ENCODE assay signal across 14 mouse cellular contexts in genomic region chr8:24278391-24278790, GRCm38 (mm10).
DNase-seq lines count a peak whose midpoint lies in the region; ATAC-seq and TF ChIP-seq lines count a peak whose summit lies in the region.
"Had no signal": no experiment of that assay in that cellular context is flagged by ENCODE, and none has a peak within 500 bp of the region (broad histone marks: within the 10 kb centered on the region; RNA-seq: fewer than 3 reads in every experiment).

No protein-coding gene starts in this region.

- no peak for ATAC-seq in hindbrain, postnatal 0 days
- no peak for ATAC-seq in hindbrain, embryonic 16.5 days
- no peak for ATAC-seq in liver, embryonic 12.5 days
- ATAC-seq: CD4-positive, CD25-positive, alpha-beta regulatory T cell, adult 4 months had no signal

- H3K9me3 ChIP-seq in hindbrain, postnatal 0 days (ENCODE audit: low read length), result no peaks in the 10 kb centered on the region
- no peaks in the 10 kb centered on the region for H3K9me3 ChIP-seq in hindbrain, embryonic 16.5 days (ENCODE audit: control insufficient read depth, low read length)
- no peaks in the 10 kb centered on the region for H3K9me3 ChIP-seq in liver, embryonic 12.5 days (replicated peaks)
- H3K9me3 ChIP-seq: neural tube, embryonic 15.5 days had no signal

- H3ac ChIP-seq in C2C12 (ENCODE audit: control insufficient read depth, insufficient read length, low read depth), result no peak overlapping the region

- DNase-seq in hindbrain, postnatal 0 days (ENCODE audit: low spot score), result peak; percentile 1
- DNase-seq in liver, adult 2 months (ENCODE audit: extremely low read depth, low read depth, low spot score), result no peak
- peak; percentile 49 for DNase-seq in ES-CJ7 (ENCODE audit: low read depth, low spot score)
- DNase-seq in thymus, postnatal 36 days, result no peak
- DNase-seq: cerebellum, adult 11 months; cerebellum, postnatal 25 days; right cerebral cortex, postnatal 4 days; thymus, postnatal 14 days had no signal

- no peak overlapping the region for H3K27ac ChIP-seq in hindbrain, postnatal 0 days
- H3K27ac ChIP-seq in hindbrain, embryonic 16.5 days (ENCODE audit: low read depth, low read length), result no peak overlapping the region
- no peak overlapping the region for H3K27ac ChIP-seq in liver, adult 2 months (replicated peaks; ENCODE audit: insufficient read depth, low read depth, low read length)
- no peak overlapping the region for H3K27ac ChIP-seq in liver, embryonic 12.5 days
- H3K27ac ChIP-seq: hindbrain, embryonic 14.5 days; neural tube, embryonic 15.5 days had no signal

- no peak overlapping the region for H3K4me2 ChIP-seq in hindbrain, postnatal 0 days (ENCODE audit: low read depth, low read length)
- no peak overlapping the region for H3K4me2 ChIP-seq in hindbrain, embryonic 16.5 days (ENCODE audit: low read length)
- H3K4me2 ChIP-seq in liver, embryonic 12.5 days, result no peak overlapping the region
- H3K4me2 ChIP-seq: hindbrain, embryonic 14.5 days; neural tube, embryonic 15.5 days had no signal

- H3K4me1 ChIP-seq in hindbrain, postnatal 0 days (ENCODE audit: insufficient read depth, low read length), result no peaks in the 10 kb centered on the region
- H3K4me1 ChIP-seq in hindbrain, embryonic 16.5 days (ENCODE audit: control insufficient read depth, insufficient read depth, low read depth, low read length), result no peaks in the 10 kb centered on the region
- H3K4me1 ChIP-seq in liver, adult 2 months (ENCODE audit: control insufficient read depth, insufficient read depth, low read length), result no peaks in the 10 kb centered on the region
- no peaks in the 10 kb centered on the region for H3K4me1 ChIP-seq in liver, embryonic 12.5 days

- H3K4me3 ChIP-seq in hindbrain, postnatal 0 days (ENCODE audit: low read length), result no peak overlapping the region
- H3K4me3 ChIP-seq in hindbrain, embryonic 16.5 days (ENCODE audit: low read length), result no peak overlapping the region
- H3K4me3 ChIP-seq in liver, adult 2 months (ENCODE audit: insufficient read depth, low read depth, low read length), result no peak overlapping the region
- no peak overlapping the region for H3K4me3 ChIP-seq in liver, embryonic 12.5 days
- no peak overlapping the region for H3K4me3 ChIP-seq in C2C12 (ENCODE audit: insufficient read depth, poor library complexity, severe bottlenecking)
- H3K4me3 ChIP-seq: neural tube, embryonic 15.5 days had no signal

- WGBS in hindbrain, postnatal 0 days, result 83% methylated on average over 8 of the region's 8 CpGs
- 82% methylated on average over 8 of the region's 8 CpGs for WGBS in hindbrain, embryonic 16.5 days
- 69% methylated on average over 8 of the region's 8 CpGs for WGBS in liver, adult 2 months
- WGBS in liver, embryonic 12.5 days (ENCODE audit: insufficient replicate concordance), result 57% methylated on average over 8 of the region's 8 CpGs

- no peak overlapping the region for H3K9ac ChIP-seq in hindbrain, postnatal 0 days (replicated peaks; ENCODE audit: low read length)
- no peak overlapping the region for H3K9ac ChIP-seq in hindbrain, embryonic 16.5 days (ENCODE audit: low read depth, low read length)
- no peak overlapping the region for H3K9ac ChIP-seq in liver, adult 2 months (ENCODE audit: low read depth, low read length)
- H3K9ac ChIP-seq in liver, embryonic 12.5 days, result no peak overlapping the region
- H3K9ac ChIP-seq: hindbrain, embryonic 14.5 days; neural tube, embryonic 15.5 days had no signal

- no peaks in the 10 kb centered on the region for H3K79me2 ChIP-seq in liver, adult 2 months (ENCODE audit: control insufficient read depth, insufficient read depth, low read length)
- no peaks in the 10 kb centered on the region for H3K79me2 ChIP-seq in C2C12 (ENCODE audit: control insufficient read depth, insufficient read depth)

- H3K36me3 ChIP-seq in hindbrain, postnatal 0 days (ENCODE audit: insufficient read depth, low read length), result no peaks in the 10 kb centered on the region
- H3K36me3 ChIP-seq in hindbrain, embryonic 16.5 days (ENCODE audit: control insufficient read depth, insufficient read depth, low read length), result no peaks in the 10 kb centered on the region
- H3K36me3 ChIP-seq in liver, adult 2 months (ENCODE audit: control insufficient read depth, insufficient read depth, low read length), result no peaks in the 10 kb centered on the region
- H3K36me3 ChIP-seq in liver, embryonic 12.5 days, result no peaks in the 10 kb centered on the region
- no peaks in the 10 kb centered on the region for H3K36me3 ChIP-seq in C2C12 (ENCODE audit: control insufficient read depth, insufficient read depth)
- H3K36me3 ChIP-seq: neural tube, embryonic 15.5 days had no signal

- no peak for TF ChIP-seq POLR2A in liver, adult 2 months (IDR thresholded peaks at IDR 0.05; ENCODE audit: extremely low read depth, insufficient read depth, low read length)

- no peaks in the 10 kb centered on the region for H3K27me3 ChIP-seq in hindbrain, postnatal 0 days (ENCODE audit: insufficient read depth, low read length)
- H3K27me3 ChIP-seq in hindbrain, embryonic 16.5 days (replicated peaks; ENCODE audit: control insufficient read depth, insufficient read depth, low read length), result no peaks in the 10 kb centered on the region
- H3K27me3 ChIP-seq in liver, adult 2 months (ENCODE audit: control insufficient read depth, insufficient read depth, low read length), result no peaks in the 10 kb centered on the region
- H3K27me3 ChIP-seq in liver, embryonic 12.5 days (replicated peaks), result no peaks in the 10 kb centered on the region
- H3K27me3 ChIP-seq in C2C12 (ENCODE audit: control insufficient read depth, insufficient read depth, insufficient read length), result no peaks in the 10 kb centered on the region
- H3K27me3 ChIP-seq: neural tube, embryonic 15.5 days had no signal

- no peaks in the 10 kb centered on the region for H3K79me3 ChIP-seq in C2C12 (ENCODE audit: low read depth)

- peak; percentile 27 for TF ChIP-seq CTCF in hindbrain, postnatal 0 days (IDR thresholded peaks at IDR 0.05; ENCODE audit: low read depth)
- peak; percentile 49 for TF ChIP-seq CTCF in liver, adult 2 months (IDR thresholded peaks at IDR 0.05; ENCODE audit: low read depth, low read length)
- TF ChIP-seq CTCF in C2C12 (IDR thresholded peaks at IDR 0.05; ENCODE audit: control insufficient read depth, insufficient read depth, insufficient read length), result peak; percentile 22

TF ChIP-seq in C2C12, 6 proteins besides CTCF, POLR2A, EP300 and RAD21:
- TF ChIP-seq MYOG (IDR thresholded peaks at IDR 0.05; ENCODE audit: control insufficient read depth, extremely low read depth, insufficient read length) (no peak), USF1 (IDR thresholded peaks at IDR 0.05; ENCODE audit: low read depth) (no peak), CEBPB (IDR thresholded peaks at IDR 0.05; ENCODE audit: low read depth) (no peak), MAX (IDR thresholded peaks at IDR 0.05) (no peak), FOSL1 (IDR thresholded peaks at IDR 0.05; ENCODE audit: insufficient read depth, low read length, poor library complexity, severe bottlenecking) (no peak), MYOD1 (IDR thresholded peaks at IDR 0.05; ENCODE audit: control insufficient read depth, insufficient read length, low read depth) (no peak)

Comparison
In these comparisons a context has a peak if more than half of its experiments do, and no peak if none do; other contexts are left out.
1. DNase-seq: peak in hindbrain, postnatal 0 days (single experiment) and ES-CJ7 (single experiment); none in liver, adult 2 months (single experiment) and thymus, postnatal 36 days (0 of 2).
2. Peak in every context shown above with its lines, with median percentiles within 50 percentile points of each other: CTCF ChIP-seq.